Mouse (Mus musculus) liver, adult 2 months (tissue): ENCODE measurements around the gene Hipk2.

Experiments
- CTCF ChIP-seq: fragments of 200-500 bp; IDR thresholded peaks from 2 replicates; pipeline ENCODE4 v1.5.1; 2011; ENCODE audit warnings: low read depth, low read length, control low read depth
- POLR2A ChIP-seq: fragments of 200-500 bp; IDR thresholded peaks from 2 replicates; pipeline ENCODE4 v1.6.1; 2011; ENCODE audit warnings: low read length, control low read depth; ENCODE audit not compliant: insufficient read depth; ENCODE audit errors: extremely low read depth

- TF ChIP-seq POLR2A (no peak), CTCF (no peak)
These were observed 55.1 kb downstream of the Hipk2 start for GRCm38 (mm10) chr6:38820862-38821261.
